Mouse (Mus musculus) limb, embryonic 14.5 days (tissue): ENCODE data around the gene Pde9a. TPM values are rescaled to one million over a fixed set of nuclear protein-coding genes. Genes with fewer than 3 reads are reported as not detected.

ENCODE experiments used
- ATAC-seq: fragments of 200-750 bp; cut with Nextera tagmentation; 2 replicates; pipeline ENCODE4 v1.8.0; 2017; ENCODE audit warnings: low read depth, moderate number of reproducible peaks, moderate TSS enrichment; ENCODE audit not compliant: low FRiP score
- DNase-seq: peaks from one replicate; pipeline ENCODE4 v3.0.0-alpha.2; 2015; ENCODE audit warnings: low spot score
- H3K27ac ChIP-seq: fragments of 300-500 bp; sonication (generic); replicated peaks from 2 replicates; pipeline ENCODE4 v1.5.1; 2014; ENCODE audit warnings: low read depth, mild to moderate bottlenecking, low read length, moderate library complexity, mixed read lengths
- H3K27me3 ChIP-seq: fragments of 300-500 bp; sonication (generic); 2 replicates; pipeline ENCODE4 v1.6.1; 2014; ENCODE audit warnings: low read length, mixed read lengths; ENCODE audit not compliant: control insufficient read depth, insufficient read depth
- H3K36me3 ChIP-seq: fragments of 300-500 bp; sonication (generic); 2 replicates; pipeline ENCODE4 v1.6.1; 2014; ENCODE audit warnings: mild to moderate bottlenecking, low read length, moderate library complexity, mixed read lengths; ENCODE audit not compliant: control insufficient read depth, insufficient read depth
- H3K4me1 ChIP-seq: fragments of 300-500 bp; sonication (generic); 2 replicates; pipeline ENCODE4 v1.6.1; 2014; ENCODE audit warnings: antibody characterized with exemption, low read length, mixed read lengths; ENCODE audit not compliant: control insufficient read depth, insufficient read depth
- H3K4me2 ChIP-seq: fragments of 300-500 bp; sonication (generic); replicated peaks from 2 replicates; pipeline ENCODE4 v1.6.1; 2014; ENCODE audit warnings: low read depth, mild to moderate bottlenecking, low read length, moderate library complexity; ENCODE audit not compliant: severe bottlenecking
- H3K4me3 ChIP-seq: fragments of 300-500 bp; sonication (generic); replicated peaks from 2 replicates; pipeline ENCODE4 v1.5.1; 2014; ENCODE audit warnings: low read length
- H3K9ac ChIP-seq: fragments of 300-500 bp; sonication (generic); 2 replicates; pipeline ENCODE4 v1.6.1; 2014; ENCODE audit warnings: mild to moderate bottlenecking, low read depth, low read length, moderate library complexity; ENCODE audit not compliant: severe bottlenecking
- H3K9me3 ChIP-seq: fragments of 300-500 bp; sonication (generic); 2 replicates; pipeline ENCODE4 v1.6.1; 2016; ENCODE audit warnings: low read length; ENCODE audit not compliant: control insufficient read depth
- POLR2A ChIP-seq: fragments of 200-500 bp; IDR thresholded peaks from 2 replicates; pipeline ENCODE4 v1.8.0; 2012; ENCODE audit warnings: inconsistent platforms, mild to moderate bottlenecking, moderate library complexity, borderline replicate concordance; ENCODE audit not compliant: insufficient read depth, insufficient read length; ENCODE audit errors: extremely low read depth
- WGBS: fragments of 180-500 bp; shearing (Covaris S2); extraction: QIAGEN DNeasy Blood & Tissue Kit; methylation state at CpG from one replicate; pipeline ENCODE4 v1.1.7; 2014; 5-methylcytosine and 5-hydroxymethylcytosine counted together
- polyA plus RNA-seq, 2 experiments: library from polyadenylated mRNA; depleted of rRNA in 1 of 2; stranded (reverse) in 1 of 2; unstranded in 1 of 2; fragments of >200 nt; fragmentation: Nextera tagmentation in 1 of 2; extraction: Ambion mirVana in 1 of 2; gene quantifications; 2 replicates each; pipeline versions ENCODE4 v1.2.1 to v1.2.3; 2012 to 2014

Pde9a gene
- polyA plus RNA-seq, 2 experiments: 27.2 to 47.3 TPM

DNA sequence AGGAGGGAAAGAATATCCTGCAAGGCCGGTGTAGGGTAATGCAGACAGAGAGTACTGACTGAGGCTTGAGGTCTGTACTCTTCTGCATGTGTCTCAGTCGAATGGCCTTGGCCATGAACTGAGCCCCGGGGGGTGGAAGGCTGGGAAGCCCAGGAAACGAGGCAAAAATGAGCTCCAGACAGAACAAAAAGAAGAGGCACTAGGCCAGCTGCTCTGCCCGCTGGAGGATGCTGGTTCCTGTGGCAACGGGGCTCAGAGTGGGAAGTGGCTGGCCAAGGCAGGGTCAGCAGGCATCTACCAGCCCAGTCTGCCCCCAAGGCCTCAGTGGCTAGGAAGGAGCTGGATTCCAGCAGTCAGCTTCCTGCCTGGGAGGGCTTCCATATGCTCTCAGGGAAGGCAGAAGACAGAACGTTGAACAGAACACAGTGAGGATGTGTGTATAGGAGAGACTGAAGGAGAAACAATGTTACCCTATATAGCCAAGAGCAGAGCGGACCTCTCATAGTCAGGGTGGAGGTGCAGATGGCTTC is 65.2 kb downstream of the Pde9a start:
- no peak for TF ChIP-seq POLR2A
- Histone ChIP-seq H3K36me3 (peaks cover 3% of the 10 kb centered on the region; the same call in 1 of the 2 replicates), H3K9me3 (no peaks in the 10 kb centered on the region), H3K4me1 (peaks cover 14% of the 10 kb centered on the region), H3K9ac (peak overlapping the region; percentile 21; the same call in 1 of the 2 replicates), H3K4me2 (no peak overlapping the region), H3K27ac (peak overlapping the region; percentile 54; the same call in 1 of the 2 replicates), H3K27me3 (no peaks in the 10 kb centered on the region), H3K4me3 (no peak overlapping the region)
- no peak for DNase-seq
- WGBS: 41% methylated on average over 8 of the region's 8 CpGs
- no peak for ATAC-seq

GRCm38 (mm10) chr17:31452816-31453215 is 66.8 kb downstream of the Pde9a start:
- H3K4me1 ChIP-seq: peaks cover 14% of the 10 kb centered on the region
- DNase-seq: no peak
- H3K9ac ChIP-seq: no peak overlapping the region
- WGBS: 76% methylated on average over 2 of the region's 2 CpGs
- H3K27me3 ChIP-seq: no peaks in the 10 kb centered on the region
- no peak for TF ChIP-seq POLR2A
- no peaks in the 10 kb centered on the region for H3K9me3 ChIP-seq
- H3K4me2 ChIP-seq: no peak overlapping the region
- peaks cover 17% of the 10 kb centered on the region for H3K36me3 ChIP-seq
- no peak for ATAC-seq
- H3K4me3 ChIP-seq: no peak overlapping the region
- no peak overlapping the region for H3K27ac ChIP-seq

DNA sequence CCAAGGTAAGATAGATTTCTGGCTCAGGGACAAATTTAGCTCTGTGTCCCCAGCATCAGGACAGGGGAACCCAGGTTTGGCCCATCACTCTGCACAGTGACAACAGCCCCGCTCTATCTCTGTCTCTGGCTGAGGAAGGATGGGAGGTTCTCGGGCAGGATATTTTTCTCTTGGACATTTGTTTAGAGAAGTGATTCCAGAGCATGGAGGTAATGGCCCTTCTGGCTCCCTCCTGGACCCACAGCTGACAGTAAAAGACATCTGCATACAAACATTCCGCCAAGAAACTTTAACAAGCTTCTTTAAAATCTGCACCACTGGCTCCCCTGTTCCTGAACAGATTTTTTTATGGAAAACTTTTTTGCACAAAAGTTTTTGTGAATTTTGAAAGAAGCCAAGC is 67.5 kb downstream of the Pde9a start:
- no peaks in the 10 kb centered on the region for H3K27me3 ChIP-seq
- H3K4me2 ChIP-seq: no peak overlapping the region
- H3K27ac ChIP-seq: no peak overlapping the region; the same call in 1 of the 2 replicates
- H3K9me3 ChIP-seq: no peaks in the 10 kb centered on the region
- no peak overlapping the region for H3K4me3 ChIP-seq
- ATAC-seq: no peak
- TF ChIP-seq POLR2A: no peak
- peaks cover 18% of the 10 kb centered on the region for H3K36me3 ChIP-seq
- peak; percentile 28 for DNase-seq
- peaks cover 14% of the 10 kb centered on the region for H3K4me1 ChIP-seq
- no peak overlapping the region for H3K9ac ChIP-seq
- 39% methylated on average over 3 of the region's 3 CpGs for WGBS

DNA sequence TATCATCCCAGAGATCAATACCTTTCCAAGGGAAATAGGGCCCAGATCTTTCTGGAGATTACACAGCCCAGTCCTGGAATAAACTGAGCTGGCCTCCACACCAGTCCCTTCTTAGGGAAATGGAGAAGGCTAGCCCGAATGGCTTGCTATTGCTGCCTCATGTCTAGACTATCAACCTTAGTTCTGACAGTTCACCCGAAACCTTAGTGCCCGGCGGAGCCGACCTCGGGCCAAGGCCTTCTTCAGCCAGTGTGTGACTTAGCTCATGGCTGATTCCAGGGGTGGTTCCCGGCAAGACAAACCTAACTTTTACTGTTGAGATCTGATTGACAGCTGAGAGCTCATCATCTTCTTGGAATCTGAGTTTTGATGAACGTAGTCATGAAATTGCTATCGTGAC is 68.0 kb downstream of the Pde9a start:
- H3K4me2 ChIP-seq: no peak overlapping the region
- no peaks in the 10 kb centered on the region for H3K27me3 ChIP-seq
- no peak overlapping the region for H3K9ac ChIP-seq
- H3K36me3 ChIP-seq: peaks cover 21% of the 10 kb centered on the region
- no peak overlapping the region for H3K4me3 ChIP-seq
- ATAC-seq: no peak
- no peaks in the 10 kb centered on the region for H3K9me3 ChIP-seq
- no peak for DNase-seq
- WGBS: 90% methylated on average over 9 of the region's 9 CpGs
- TF ChIP-seq POLR2A: no peak
- H3K4me1 ChIP-seq: peaks cover 14% of the 10 kb centered on the region
- no peak overlapping the region; the same call in 1 of the 2 replicates for H3K27ac ChIP-seq

GRCm38 (mm10) chr17:31456723-31457567 is 70.9 kb downstream of the Pde9a start:
- ATAC-seq: no peak
- peaks cover 7% of the 10 kb centered on the region for H3K4me1 ChIP-seq
- DNase-seq: no peak

More at GRCm38 (mm10) chr17:31456723-31457567, 70.9 kb downstream of the Pde9a start:
- Histone ChIP-seq H3K4me2 (no peak overlapping the region), H3K27me3 (no peaks in the 10 kb centered on the region), H3K36me3 (peaks cover 31% of the 10 kb centered on the region), H3K9me3 (no peaks in the 10 kb centered on the region), H3K27ac (no peak overlapping the region), H3K4me3 (no peak overlapping the region), H3K9ac (no peak overlapping the region)
- TF ChIP-seq POLR2A: no peak
- 70% methylated on average over 18 of the region's 18 CpGs for WGBS
